Mouse (Mus musculus): ENCODE data around the gene Adamts3.

GRCm38 (mm10) chr5:89911950-89912349, 28.8 kb upstream of the Adamts3 start:
- no peak for TF ChIP-seq CTCF (IDR thresholded peaks at IDR 0.05; ENCODE audit: control insufficient read depth, insufficient read depth, insufficient read length)
- TF ChIP-seq MYOG (IDR thresholded peaks at IDR 0.05; ENCODE audit: control insufficient read depth, extremely low read depth, insufficient read length) = no peak
- TF ChIP-seq MAX (IDR thresholded peaks at IDR 0.05) = no peak
- no peak for TF ChIP-seq FOSL1 (IDR thresholded peaks at IDR 0.05; ENCODE audit: insufficient read depth, low read length, poor library complexity, severe bottlenecking)
- TF ChIP-seq CEBPB (IDR thresholded peaks at IDR 0.05; ENCODE audit: low read depth) = no peak

All from C2C12 (cell line).